Mouse (Mus musculus) megakaryocyte, embryonic 14.5 days (primary cell): ENCODE data around the gene 6330409D20Rik. TPM values are rescaled to one million over a fixed set of nuclear protein-coding genes. Genes with fewer than 3 reads are reported as not detected.

ENCODE experiments used
- H3K27me3 ChIP-seq: replicated peaks from 2 replicates; pipeline ENCODE3; 2012; ENCODE audit warnings: inconsistent platforms
- H3K36me3 ChIP-seq: replicated peaks from 2 replicates; pipeline ENCODE3; 2012; ENCODE audit warnings: low read length, inconsistent platforms, mixed read lengths
- H3K4me1 ChIP-seq: 2 replicates; pipeline ENCODE4 v1.6.1; 2012; ENCODE audit warnings: inconsistent platforms
- H3K4me3 ChIP-seq: replicated peaks from 2 replicates; pipeline ENCODE3; 2012; ENCODE audit warnings: moderate library complexity, mild to moderate bottlenecking, inconsistent platforms
- H3K9me3 ChIP-seq: 2 replicates; pipeline ENCODE4 v1.6.1; 2012; ENCODE audit warnings: inconsistent platforms
- FLI1 ChIP-seq: IDR thresholded peaks from 2 replicates; pipeline ENCODE4 v1.6.1; 2012; ENCODE audit warnings: low read length, inconsistent platforms, mixed read lengths
- GATA1 ChIP-seq: IDR thresholded peaks from 3 replicates; pipeline ENCODE4 v1.6.1; 2012; ENCODE audit warnings: mixed read lengths, low read length, inconsistent platforms, borderline replicate concordance
- polyA plus RNA-seq: library from polyadenylated mRNA; stranded (reverse); fragments of >175 nt; gene quantifications from 2 replicates; pipeline ENCODE4 v1.2.3, GENCODE M21; 2012; ENCODE audit warnings: low replicate concordance; ENCODE audit not compliant: insufficient read depth

Gene 6330409D20Rik
- 3.0 TPM in 1 of 2 replicates, not detected in the other for polyA plus RNA-seq

GRCm38 (mm10) chr2:32740916-32741272 is at the start of gene 6330409D20Rik:
Gene 6330409D20Rik, minus strand, starts transcription at chr2:32741016.
- Histone ChIP-seq H3K36me3 (peaks cover 64% of the 10 kb centered on the region), H3K9me3 (no peaks in the 10 kb centered on the region), H3K4me3 (no peak within 1 kb of the TSS), H3K27me3 (peaks cover 12% of the 10 kb centered on the region), H3K4me1 (peaks cover 41% of the 10 kb centered on the region)
- no peak for TF ChIP-seq GATA1
- no peak for TF ChIP-seq FLI1

GRCm38 (mm10) chr2:32788581-32788980 is 47.8 kb upstream of the 6330409D20Rik start:
- Histone ChIP-seq H3K36me3 (no peaks in the 10 kb centered on the region), H3K4me1 (no peaks in the 10 kb centered on the region), H3K27me3 (peaks cover 19% of the 10 kb centered on the region), H3K9me3 (no peaks in the 10 kb centered on the region), H3K4me3 (no peak overlapping the region)
- TF ChIP-seq GATA1: no peak
- no peak for TF ChIP-seq FLI1

GRCm38 (mm10) chr2:32787176-32787575 is 46.4 kb upstream of the 6330409D20Rik start:
- H3K4me1 ChIP-seq: no peaks in the 10 kb centered on the region
- H3K9me3 ChIP-seq: no peaks in the 10 kb centered on the region
- TF ChIP-seq GATA1 (no peak), FLI1 (no peak)
- peaks cover 24% of the 10 kb centered on the region for H3K27me3 ChIP-seq
- no peak overlapping the region for H3K4me3 ChIP-seq
- H3K36me3 ChIP-seq: no peaks in the 10 kb centered on the region

GRCm38 (mm10) chr2:32784048-32784681 is 43.3 kb upstream of the 6330409D20Rik start, which contains the start of gene Cfap157:
Gene Cfap157, minus strand, starts transcription at chr2:32784428.
- H3K9me3 ChIP-seq: no peaks in the 10 kb centered on the region
- TF ChIP-seq GATA1: no peak
- TF ChIP-seq FLI1: no peak
- H3K36me3 ChIP-seq: no peaks in the 10 kb centered on the region
- no peak within 1 kb of the TSS for H3K4me3 ChIP-seq
- peaks cover 39% of the 10 kb centered on the region for H3K27me3 ChIP-seq
- H3K4me1 ChIP-seq: peaks cover 3% of the 10 kb centered on the region; the same call in 1 of the 2 replicates

GRCm38 (mm10) chr2:32781710-32782109 is 40.9 kb upstream of the 6330409D20Rik start:
- TF ChIP-seq FLI1 (no peak), GATA1 (no peak)
- Histone ChIP-seq H3K4me1 (peaks cover 4% of the 10 kb centered on the region; the same call in 1 of the 2 replicates), H3K9me3 (no peaks in the 10 kb centered on the region), H3K36me3 (peaks cover 4% of the 10 kb centered on the region), H3K4me3 (no peak overlapping the region), H3K27me3 (peaks cover 36% of the 10 kb centered on the region)

GRCm38 (mm10) chr2:32779714-32780113 is 38.9 kb upstream of the 6330409D20Rik start:
- Histone ChIP-seq H3K36me3 (peaks cover 4% of the 10 kb centered on the region), H3K4me3 (no peak overlapping the region), H3K4me1 (peaks cover 22% of the 10 kb centered on the region), H3K9me3 (no peaks in the 10 kb centered on the region), H3K27me3 (peaks cover 26% of the 10 kb centered on the region)
- TF ChIP-seq GATA1: no peak
- TF ChIP-seq FLI1: no peak

- peaks cover 25% of the 10 kb centered on the region for H3K4me1 ChIP-seq
- no peak overlapping the region for H3K4me3 ChIP-seq
- H3K9me3 ChIP-seq: no peaks in the 10 kb centered on the region
- H3K27me3 ChIP-seq: peaks cover 26% of the 10 kb centered on the region
- peaks cover 4% of the 10 kb centered on the region for H3K36me3 ChIP-seq
- TF ChIP-seq FLI1 (no peak), GATA1 (no peak)
Observed at GRCm38 (mm10) chr2:32779131-32779530, 38.3 kb upstream of the 6330409D20Rik start.

- Histone ChIP-seq H3K4me1 (peaks cover 28% of the 10 kb centered on the region), H3K27me3 (peaks cover 27% of the 10 kb centered on the region), H3K4me3 (no peak overlapping the region), H3K9me3 (no peaks in the 10 kb centered on the region), H3K36me3 (peaks cover 4% of the 10 kb centered on the region)
- TF ChIP-seq GATA1: no peak
- no peak for TF ChIP-seq FLI1
Observed at GRCm38 (mm10) chr2:32778081-32778480, 37.3 kb upstream of the 6330409D20Rik start.

GRCm38 (mm10) chr2:32776192-32776591 is 35.4 kb upstream of the 6330409D20Rik start:
- Histone ChIP-seq H3K36me3 (peaks cover 4% of the 10 kb centered on the region), H3K27me3 (peaks cover 24% of the 10 kb centered on the region), H3K4me3 (peak overlapping the region; percentile 96), H3K4me1 (peaks cover 45% of the 10 kb centered on the region), H3K9me3 (no peaks in the 10 kb centered on the region)
- TF ChIP-seq FLI1 (no peak), GATA1 (no peak)

- Histone ChIP-seq H3K36me3 (peaks cover 4% of the 10 kb centered on the region), H3K4me1 (peaks cover 49% of the 10 kb centered on the region), H3K9me3 (no peaks in the 10 kb centered on the region), H3K4me3 (peak within 1 kb of the TSS; percentile 96), H3K27me3 (peaks cover 22% of the 10 kb centered on the region)
- TF ChIP-seq FLI1 (0 out of 2 replicates have a peak, but pooled peaks have one; percentile 26), GATA1 (no peak)
Observed at GRCm38 (mm10) chr2:32775359-32776074, 34.7 kb upstream of the 6330409D20Rik start, which contains the start of the genes Ttc16 and Ptrh1. Gene Ttc16, minus strand, starts transcription at chr2:32775633. Gene Ptrh1, plus strand, starts transcription at chr2:32775786.
